Mouse (Mus musculus) embryonic facial prominence, embryonic 12.5 days (tissue): ENCODE results near the gene Cmtr2. TPM values are rescaled to one million over a fixed set of nuclear protein-coding genes. Genes with fewer than 3 reads are reported as not detected.

Source experiments
- ATAC-seq: fragments of 200-750 bp; cut with Nextera tagmentation; 2 replicates; pipeline ENCODE4 v1.8.0; 2017; ENCODE audit not compliant: insufficient number of reproducible peaks, insufficient read depth, low FRiP score, low TSS enrichment
- H3K27ac ChIP-seq: fragments of 300-500 bp; sonication (generic); 2 replicates; pipeline ENCODE4 v1.5.1; 2016; ENCODE audit warnings: mild to moderate bottlenecking
- H3K27me3 ChIP-seq: fragments of 300-500 bp; sonication (generic); 2 replicates; pipeline ENCODE4 v1.6.1; 2016; ENCODE audit warnings: mild to moderate bottlenecking, moderate library complexity
- H3K36me3 ChIP-seq: fragments of 300-500 bp; sonication (generic); 2 replicates; pipeline ENCODE4 v1.6.1; 2016; ENCODE audit warnings: mild to moderate bottlenecking
- H3K4me1 ChIP-seq: fragments of 300-500 bp; sonication (generic); 2 replicates; pipeline ENCODE4 v1.6.1; 2016
- H3K4me2 ChIP-seq: fragments of 300-500 bp; sonication (generic); replicated peaks from 2 replicates; pipeline ENCODE4 v1.6.1; 2016; ENCODE audit warnings: mild to moderate bottlenecking, moderate library complexity
- H3K4me3 ChIP-seq: fragments of 300-500 bp; sonication (generic); 2 replicates; pipeline ENCODE4 v1.5.1; 2016; ENCODE audit warnings: mild to moderate bottlenecking
- H3K9ac ChIP-seq: fragments of 300-500 bp; sonication (generic); 2 replicates; pipeline ENCODE4 v1.6.1; 2016; ENCODE audit warnings: mild to moderate bottlenecking, moderate library complexity
- H3K9me3 ChIP-seq: fragments of 300-500 bp; sonication (generic); 2 replicates; pipeline ENCODE4 v1.6.1; 2016; ENCODE audit warnings: mild to moderate bottlenecking, moderate library complexity
- whole genome bisulfite sequencing: fragments of 180-500 bp; shearing (Covaris S2); methylation state at CpG from one replicate; pipeline ENCODE4 v1.1.7; 2016; 5-methylcytosine and 5-hydroxymethylcytosine counted together
- polyA plus RNA-seq: library from polyadenylated mRNA; unstranded; fragments of >200 nt; fragmentation: Nextera tagmentation; extraction: Ambion mirVana; gene quantifications from 2 replicates; pipeline ENCODE4 v1.2.1, GENCODE M21; 2016

Gene Cmtr2
- polyA plus RNA-seq, 1 experiment from 2014 or later, result 9.4 TPM

- Histone ChIP-seq H3K27ac (no peak overlapping the region), H3K4me2 (no peak overlapping the region), H3K9ac (no peak overlapping the region), H3K4me1 (no peaks in the 10 kb centered on the region), H3K27me3 (no peaks in the 10 kb centered on the region), H3K9me3 (no peaks in the 10 kb centered on the region), H3K4me3 (no peak overlapping the region), H3K36me3 (no peaks in the 10 kb centered on the region)
- no peak for ATAC-seq
- WGBS, result 29% methylated on average over 11 of the region's 11 CpGs
Observed at GRCm38 (mm10) chr8:110201806-110202205, 13.7 kb upstream of the Cmtr2 start.

- peaks cover 6% of the 10 kb centered on the region for H3K4me1 ChIP-seq
- 77% methylated on average over 5 of the region's 5 CpGs for WGBS
- H3K27ac ChIP-seq, result no peak overlapping the region
- H3K36me3 ChIP-seq, result peaks cover 4% of the 10 kb centered on the region
- ATAC-seq, result no peak
- no peak overlapping the region for H3K4me3 ChIP-seq
- H3K4me2 ChIP-seq, result no peak overlapping the region
- H3K9ac ChIP-seq, result no peak overlapping the region
- no peaks in the 10 kb centered on the region for H3K9me3 ChIP-seq
- no peaks in the 10 kb centered on the region for H3K27me3 ChIP-seq
Observed at GRCm38 (mm10) chr8:110216253-110216652, 788 bp downstream of the Cmtr2 start.

GRCm38 (mm10) chr8:110217198-110217597, 1.7 kb downstream of the Cmtr2 start:
- H3K27ac ChIP-seq, result no peak overlapping the region
- ATAC-seq, result peak; percentile 29; the same call in 1 of the 2 replicates

GRCm38 (mm10) chr8:110217681-110218131, 2.2 kb downstream of the Cmtr2 start:
- H3K4me2 ChIP-seq, result peak overlapping the region; percentile 57
- no peak overlapping the region for H3K27ac ChIP-seq

More at GRCm38 (mm10) chr8:110217198-110217597, 1.7 kb downstream of the Cmtr2 start:
- peak overlapping the region; percentile 57 for H3K4me2 ChIP-seq
- no peaks in the 10 kb centered on the region for H3K27me3 ChIP-seq
- H3K36me3 ChIP-seq, result peaks cover 14% of the 10 kb centered on the region
- H3K9me3 ChIP-seq, result no peaks in the 10 kb centered on the region
- no peak overlapping the region for H3K9ac ChIP-seq
- H3K4me1 ChIP-seq, result peaks cover 6% of the 10 kb centered on the region
- 33% methylated on average over 5 of the region's 5 CpGs for WGBS
- H3K4me3 ChIP-seq, result peak overlapping the region; percentile 61

GRCm38 (mm10) chr8:110218511-110218910, 3.0 kb downstream of the Cmtr2 start:
- no peak for ATAC-seq
- Histone ChIP-seq H3K4me3 (peak overlapping the region; percentile 61), H3K36me3 (peaks cover 27% of the 10 kb centered on the region), H3K9me3 (no peaks in the 10 kb centered on the region), H3K27me3 (no peaks in the 10 kb centered on the region), H3K9ac (no peak overlapping the region), H3K4me2 (peak overlapping the region; percentile 57), H3K27ac (no peak overlapping the region), H3K4me1 (peaks cover 6% of the 10 kb centered on the region)
- 76% methylated on average over 5 of the region's 5 CpGs for WGBS

More at GRCm38 (mm10) chr8:110217681-110218131, 2.2 kb downstream of the Cmtr2 start:
- peaks cover 19% of the 10 kb centered on the region for H3K36me3 ChIP-seq
- no peaks in the 10 kb centered on the region for H3K27me3 ChIP-seq
- H3K4me3 ChIP-seq, result peak overlapping the region; percentile 61
- ATAC-seq, result peak; percentile 100
- peaks cover 6% of the 10 kb centered on the region for H3K4me1 ChIP-seq
- WGBS, result under 1% methylated on average over 43 of the region's 43 CpGs
- no peaks in the 10 kb centered on the region for H3K9me3 ChIP-seq
- H3K9ac ChIP-seq, result no peak overlapping the region

GRCm38 (mm10) chr8:110220936-110221335, 5.5 kb downstream of the Cmtr2 start:
- Histone ChIP-seq H3K4me3 (no peak overlapping the region), H3K36me3 (peaks cover 28% of the 10 kb centered on the region), H3K4me2 (no peak overlapping the region), H3K27ac (no peak overlapping the region), H3K9ac (no peak overlapping the region), H3K27me3 (no peaks in the 10 kb centered on the region), H3K9me3 (no peaks in the 10 kb centered on the region), H3K4me1 (peaks cover 6% of the 10 kb centered on the region)
- WGBS, result 93% methylated on average over 14 of the region's 14 CpGs
- no peak for ATAC-seq

GRCm38 (mm10) chr8:110230803-110231202, 15.3 kb downstream of the Cmtr2 start:
- H3K9me3 ChIP-seq, result no peaks in the 10 kb centered on the region
- no peaks in the 10 kb centered on the region for H3K27me3 ChIP-seq
- H3K4me1 ChIP-seq, result no peaks in the 10 kb centered on the region
- WGBS, result 80% methylated on average over 6 of the region's 6 CpGs
- no peak for ATAC-seq
- H3K9ac ChIP-seq, result no peak overlapping the region
- H3K27ac ChIP-seq, result no peak overlapping the region
- no peaks in the 10 kb centered on the region for H3K36me3 ChIP-seq
- no peak overlapping the region for H3K4me2 ChIP-seq
- no peak overlapping the region for H3K4me3 ChIP-seq

- Histone ChIP-seq H3K4me2 (no peak overlapping the region), H3K9ac (no peak overlapping the region), H3K4me3 (no peak overlapping the region), H3K9me3 (no peaks in the 10 kb centered on the region), H3K27ac (no peak overlapping the region), H3K4me1 (no peaks in the 10 kb centered on the region), H3K36me3 (no peaks in the 10 kb centered on the region), H3K27me3 (no peaks in the 10 kb centered on the region)
- no peak for ATAC-seq
- 50% methylated on average over 7 of the region's 7 CpGs for WGBS
Observed at GRCm38 (mm10) chr8:110242278-110243177, 27.1 kb downstream of the Cmtr2 start.

- Histone ChIP-seq H3K4me3 (no peak overlapping the region), H3K4me2 (no peak overlapping the region), H3K27me3 (no peaks in the 10 kb centered on the region), H3K36me3 (no peaks in the 10 kb centered on the region), H3K27ac (no peak overlapping the region), H3K9me3 (no peaks in the 10 kb centered on the region), H3K4me1 (no peaks in the 10 kb centered on the region), H3K9ac (no peak overlapping the region)
- 74% methylated on average over 2 of the region's 2 CpGs for WGBS
- ATAC-seq, result no peak
Observed at GRCm38 (mm10) chr8:110244566-110244965, 29.1 kb downstream of the Cmtr2 start.

GRCm38 (mm10) chr8:110247238-110247637, 31.8 kb downstream of the Cmtr2 start:
- no peaks in the 10 kb centered on the region for H3K27me3 ChIP-seq
- no peak overlapping the region for H3K4me2 ChIP-seq
- 44% methylated on average over 6 of the region's 6 CpGs for WGBS
- no peaks in the 10 kb centered on the region for H3K36me3 ChIP-seq
- H3K4me3 ChIP-seq, result no peak overlapping the region
- no peaks in the 10 kb centered on the region for H3K4me1 ChIP-seq
- H3K9me3 ChIP-seq, result no peaks in the 10 kb centered on the region
- no peak for ATAC-seq
- no peak overlapping the region for H3K27ac ChIP-seq
- no peak overlapping the region for H3K9ac ChIP-seq

- Histone ChIP-seq H3K27ac (no peak overlapping the region), H3K4me1 (no peaks in the 10 kb centered on the region), H3K9ac (no peak overlapping the region), H3K4me2 (no peak overlapping the region), H3K36me3 (no peaks in the 10 kb centered on the region), H3K9me3 (no peaks in the 10 kb centered on the region), H3K27me3 (no peaks in the 10 kb centered on the region), H3K4me3 (no peak overlapping the region)
- ATAC-seq, result no peak
- WGBS, result 50% methylated on average over 4 of the region's 4 CpGs
Observed at GRCm38 (mm10) chr8:110253986-110254385, 38.5 kb downstream of the Cmtr2 start.

GRCm38 (mm10) chr8:110265796-110266305, 50.4 kb downstream of the Cmtr2 start:
- no peak overlapping the region for H3K9ac ChIP-seq
- H3K4me2 ChIP-seq, result no peak overlapping the region
- H3K4me1 ChIP-seq, result peaks cover 8% of the 10 kb centered on the region; the same call in 1 of the 2 replicates
- ATAC-seq, result no peak
- no peak overlapping the region for H3K4me3 ChIP-seq
- 61% methylated on average over 11 of the region's 11 CpGs for WGBS
- H3K27ac ChIP-seq, result no peak overlapping the region
- H3K27me3 ChIP-seq, result no peaks in the 10 kb centered on the region
- H3K9me3 ChIP-seq, result no peaks in the 10 kb centered on the region
- no peaks in the 10 kb centered on the region for H3K36me3 ChIP-seq
